Mouse (Mus musculus): ENCODE measurements around the gene Tgm2.

Tgm2 gene

GRCm38 (mm10) chr2:158146223-158146622 lies at the start of gene Tgm2:
Gene Tgm2, minus strand, starts transcription at chr2:158146436.
- peak; percentile 94 for DNase-seq

DNA sequence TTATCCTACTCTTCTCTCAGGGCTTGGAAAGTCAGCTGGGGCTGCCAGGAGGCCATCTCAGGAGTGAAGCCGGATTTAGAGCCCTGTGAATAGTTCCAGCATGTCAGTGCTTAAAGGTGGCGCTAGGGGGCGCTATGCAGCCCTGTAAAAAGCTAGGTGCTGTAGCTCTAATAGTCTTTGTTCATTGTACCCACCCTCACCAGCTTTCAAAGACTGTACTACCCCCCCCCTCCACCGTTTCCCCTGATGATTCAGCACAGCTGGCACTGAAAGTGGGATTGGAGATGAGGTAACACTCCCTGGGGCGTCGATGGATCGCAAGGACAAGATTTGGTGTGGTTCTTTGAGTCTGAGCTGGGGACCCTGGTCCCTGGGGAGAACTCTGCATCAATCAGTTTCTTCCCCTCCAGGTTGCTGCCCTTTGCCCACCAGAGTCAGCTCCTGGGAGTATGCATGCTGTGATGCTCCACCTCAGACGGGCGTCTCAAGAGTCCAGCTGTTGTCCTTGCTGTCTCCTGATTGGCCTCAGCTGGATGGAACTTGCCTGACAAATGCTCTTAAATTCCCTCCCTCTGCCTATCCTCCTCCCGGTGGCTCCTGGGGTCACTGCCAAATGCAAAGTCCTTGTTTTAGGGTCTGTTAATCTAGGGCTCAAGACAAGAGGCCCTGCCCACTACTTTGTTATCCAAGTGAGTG lies 48.9 kb upstream of the Tgm2 start:
- DNase-seq = peak; percentile 52

DNA sequence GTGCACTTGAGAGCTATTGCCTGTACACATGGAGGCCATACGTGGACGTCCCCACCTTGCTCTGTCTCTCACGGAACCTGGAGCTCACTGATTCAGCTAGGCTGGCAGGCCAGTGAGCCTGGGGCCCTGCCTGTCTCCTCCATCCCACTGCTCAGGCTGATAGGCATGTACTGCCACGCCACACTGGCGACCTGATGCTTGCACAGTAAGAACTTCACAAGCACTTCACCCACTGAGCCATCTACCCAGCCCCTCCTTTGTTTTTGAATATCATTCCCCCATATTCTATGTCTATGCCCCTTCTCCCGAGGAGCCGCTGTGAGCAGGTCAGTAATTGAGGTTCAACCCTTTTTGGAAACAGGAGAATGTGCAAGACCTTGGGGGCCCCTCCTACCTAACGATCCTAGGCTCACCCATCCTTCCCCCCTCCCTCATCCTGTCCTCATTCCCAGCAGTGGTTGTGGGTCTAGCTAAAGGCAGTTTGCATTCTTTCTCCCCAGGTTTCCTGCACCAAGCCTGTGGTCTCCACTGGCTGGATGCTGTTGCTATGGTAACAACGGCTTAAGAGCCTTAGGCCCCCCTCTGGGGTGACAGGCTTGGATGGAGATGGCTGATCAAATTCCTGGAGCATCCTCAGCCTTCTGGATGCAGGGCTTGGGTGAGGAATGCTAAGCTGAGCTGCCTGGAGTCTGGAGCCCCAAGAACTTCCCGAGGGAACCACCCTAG lies 47.5 kb upstream of the Tgm2 start:
- no peak for DNase-seq

DNA sequence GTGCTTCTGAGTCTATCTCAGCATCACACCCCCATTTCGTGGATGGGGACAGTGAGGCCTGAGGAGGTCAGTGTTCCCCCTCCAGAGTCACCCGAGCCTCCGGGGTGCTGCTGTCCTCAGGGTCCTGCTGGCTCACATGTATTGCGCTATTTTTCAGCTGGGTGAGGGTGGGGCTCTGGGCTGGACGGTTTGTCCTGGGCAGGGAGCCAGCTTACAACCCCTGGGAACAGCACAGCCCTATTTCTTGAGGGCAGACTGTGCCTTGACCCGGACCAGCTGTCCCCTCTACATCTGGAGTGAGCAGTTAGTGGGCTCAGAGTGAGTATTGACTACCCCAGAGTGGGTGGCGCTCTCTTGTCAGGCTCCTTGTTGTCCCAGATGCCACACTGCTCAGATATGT lies 44.9 kb upstream of the Tgm2 start:
- DNase-seq = peak; percentile 72

DNA sequence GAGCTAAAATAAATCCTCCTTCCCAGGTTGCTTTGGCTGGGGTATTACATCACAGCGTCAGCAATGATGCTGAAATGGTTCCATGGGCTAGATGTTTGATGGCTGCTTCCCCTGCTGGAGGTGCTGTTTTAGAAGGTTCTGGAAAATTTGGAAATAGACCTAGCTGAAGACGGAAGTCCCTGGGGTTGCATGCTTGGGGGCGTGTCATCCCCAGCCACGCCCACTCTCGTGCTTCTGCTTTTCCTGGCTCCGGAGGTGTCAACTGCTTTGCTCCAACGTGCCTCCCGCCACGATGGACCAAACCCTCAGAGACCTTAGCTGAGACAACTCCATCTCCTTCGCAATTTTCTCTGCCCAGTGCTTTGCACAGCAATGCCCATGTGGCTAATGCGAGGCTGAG lies 43.2 kb upstream of the Tgm2 start:
- no peak for DNase-seq

GRCm38 (mm10) chr2:158186206-158186871 lies 40.1 kb upstream of the Tgm2 start:
- peak; percentile 44 for DNase-seq

DNA sequence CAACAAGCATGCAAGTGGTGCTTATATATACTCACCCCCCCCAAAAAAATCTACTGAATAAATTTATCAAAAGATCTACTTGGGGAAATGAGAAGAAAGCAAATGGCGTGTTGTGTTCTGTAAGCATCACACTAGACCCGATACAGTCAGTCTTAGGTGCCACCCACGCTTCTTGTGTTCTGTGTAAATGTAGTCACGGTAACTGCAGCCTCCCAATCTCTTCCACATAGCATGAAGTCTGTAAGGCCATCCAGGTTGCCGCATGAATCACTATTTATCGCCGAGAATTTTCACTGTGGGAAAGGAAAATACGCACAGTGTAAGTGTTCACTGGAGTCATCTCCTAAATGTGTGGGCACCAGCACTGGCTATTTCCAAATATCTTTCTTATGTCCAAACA lies 37.0 kb upstream of the Tgm2 start:
- DNase-seq = no peak

GRCm38 (mm10) chr2:158181932-158182331 lies 35.7 kb upstream of the Tgm2 start:
- DNase-seq = no peak

GRCm38 (mm10) chr2:158180797-158181196 lies 34.6 kb upstream of the Tgm2 start:
- peak; percentile 52 for DNase-seq

DNA sequence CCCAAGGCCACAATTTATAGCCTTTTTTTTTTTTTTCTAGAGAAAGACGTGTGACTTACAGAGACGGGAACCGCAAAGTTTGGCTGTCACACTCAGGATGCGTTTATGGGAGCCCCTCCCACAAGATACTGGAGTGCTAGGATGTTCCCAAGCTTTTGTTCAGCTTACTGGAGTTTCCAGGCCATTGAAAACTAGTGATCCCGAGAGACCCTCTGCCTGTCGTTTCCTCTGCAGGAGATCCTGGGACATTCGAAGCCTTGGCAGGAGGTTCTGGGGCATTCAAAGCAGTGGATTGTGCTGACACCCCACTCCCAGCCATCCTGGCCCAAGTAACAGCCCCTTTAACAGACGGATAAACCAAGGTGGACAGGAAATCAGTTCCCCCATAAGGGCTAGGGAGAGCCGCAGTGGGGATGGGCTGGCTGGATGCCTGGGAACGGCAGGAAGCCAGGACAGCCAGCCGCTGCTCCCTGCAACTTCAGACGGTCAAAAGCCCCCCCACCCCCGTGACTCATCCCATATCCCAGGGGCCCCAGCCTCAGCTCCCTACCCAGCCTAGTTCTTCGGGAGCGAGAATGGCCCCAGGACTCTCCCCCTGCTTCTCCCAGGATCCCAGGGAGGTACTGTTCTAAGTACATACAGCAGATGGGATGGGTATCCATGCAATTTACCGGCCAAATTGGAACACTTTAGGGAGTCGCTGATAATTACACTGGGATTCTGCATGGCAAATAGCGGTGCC lies 33.3 kb upstream of the Tgm2 start:
- peak; percentile 66 for DNase-seq

DNA sequence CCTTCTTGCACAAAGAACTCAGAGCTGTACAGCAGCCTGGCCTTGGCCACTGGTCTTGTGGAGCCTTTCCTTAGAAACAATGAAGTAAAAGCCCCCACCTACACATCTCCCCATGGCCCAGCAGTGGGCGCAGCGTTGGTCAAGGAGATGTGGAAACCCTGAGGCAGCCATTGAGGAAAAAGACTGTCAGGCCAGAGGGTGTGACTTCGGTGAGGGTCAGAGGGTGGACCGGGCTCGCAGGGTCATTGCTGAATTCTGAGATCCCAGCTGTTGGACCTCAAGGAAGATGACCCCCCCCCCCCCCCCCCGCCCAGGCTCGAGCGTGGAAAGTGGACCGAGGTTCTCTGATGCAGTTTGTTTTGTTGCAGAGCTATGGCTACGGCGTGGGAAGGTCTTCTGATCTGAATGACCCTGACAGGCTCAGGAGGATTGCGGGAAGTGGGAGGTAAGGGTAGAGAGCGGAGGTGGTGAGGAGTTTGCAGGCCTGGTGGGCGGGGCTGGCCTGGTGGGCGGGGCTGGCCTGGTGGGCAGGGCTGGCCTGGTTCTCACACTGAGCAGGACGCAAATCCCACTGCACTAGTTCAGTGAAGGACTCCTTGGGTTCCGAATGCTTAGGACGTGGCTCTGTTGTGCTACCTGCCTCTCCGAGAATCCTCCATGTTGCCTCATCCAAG lies 32.6 kb upstream of the Tgm2 start:
- peak; percentile 91 for DNase-seq

- no peak for DNase-seq
Observed at GRCm38 (mm10) chr2:158178139-158178538, 31.9 kb upstream of the Tgm2 start.

- no peak for DNase-seq
Observed at GRCm38 (mm10) chr2:158177574-158177973, 31.3 kb upstream of the Tgm2 start.

DNA sequence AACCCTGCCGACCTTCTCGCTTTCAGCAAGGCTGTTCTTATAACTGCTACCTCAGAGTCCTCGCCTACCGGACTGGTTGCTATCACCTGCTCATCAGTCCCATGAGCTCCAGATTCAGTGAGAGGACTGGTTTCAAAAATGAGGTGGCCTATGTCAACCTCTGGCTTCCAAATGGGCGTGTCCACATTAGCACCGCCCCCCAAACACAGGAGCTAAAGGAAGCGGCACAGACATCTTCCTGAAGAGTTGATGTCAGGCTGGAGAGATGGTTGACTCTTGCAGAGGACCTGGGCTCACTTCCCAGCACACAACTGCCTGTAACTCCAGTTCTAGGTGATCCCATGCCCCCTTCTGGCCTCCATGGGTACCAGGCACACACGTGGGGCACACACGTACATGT lies 30.5 kb upstream of the Tgm2 start:
- no peak for DNase-seq

DNA sequence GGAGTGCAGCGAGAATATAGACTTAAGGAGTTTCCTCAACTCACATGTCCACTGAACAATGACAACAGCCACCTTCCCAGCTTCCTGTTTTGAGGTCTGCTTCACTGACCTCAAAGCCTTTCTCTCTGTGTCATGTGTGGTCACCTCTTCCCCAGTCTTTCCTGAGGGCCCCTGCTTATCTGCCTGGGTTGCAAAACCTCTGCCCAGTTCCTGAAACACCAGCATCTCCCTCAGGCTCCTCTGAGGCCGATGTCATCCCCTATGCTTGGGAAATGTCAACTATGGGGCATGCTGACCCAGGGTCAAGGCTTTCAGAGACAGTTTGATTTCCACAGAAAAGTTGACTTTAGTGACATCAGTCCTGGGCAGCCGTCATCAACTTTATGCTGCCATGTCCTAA lies 29.2 kb upstream of the Tgm2 start:
- no peak for DNase-seq

DNA sequence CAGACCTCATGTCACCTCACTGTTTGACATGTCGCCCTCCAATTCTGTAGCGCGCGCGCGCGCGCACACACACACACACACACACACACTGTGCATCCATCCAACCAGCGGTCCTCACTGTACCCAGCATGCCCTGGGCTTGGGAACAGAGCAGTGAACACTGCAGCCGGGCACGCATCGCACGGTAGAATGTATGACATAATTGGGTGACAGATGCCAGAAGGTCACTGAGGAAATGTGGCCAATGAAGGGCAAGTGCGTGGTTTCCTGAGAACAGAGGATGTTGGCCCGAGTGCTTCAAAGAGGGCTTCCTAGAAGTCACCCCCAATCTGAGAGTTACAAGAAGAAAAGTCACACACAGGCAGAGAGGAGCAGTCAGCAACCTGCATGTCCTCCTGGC lies 28.7 kb upstream of the Tgm2 start:
- DNase-seq = no peak

GRCm38 (mm10) chr2:158174438-158174837 lies 28.2 kb upstream of the Tgm2 start:
- no peak for DNase-seq

DNA sequence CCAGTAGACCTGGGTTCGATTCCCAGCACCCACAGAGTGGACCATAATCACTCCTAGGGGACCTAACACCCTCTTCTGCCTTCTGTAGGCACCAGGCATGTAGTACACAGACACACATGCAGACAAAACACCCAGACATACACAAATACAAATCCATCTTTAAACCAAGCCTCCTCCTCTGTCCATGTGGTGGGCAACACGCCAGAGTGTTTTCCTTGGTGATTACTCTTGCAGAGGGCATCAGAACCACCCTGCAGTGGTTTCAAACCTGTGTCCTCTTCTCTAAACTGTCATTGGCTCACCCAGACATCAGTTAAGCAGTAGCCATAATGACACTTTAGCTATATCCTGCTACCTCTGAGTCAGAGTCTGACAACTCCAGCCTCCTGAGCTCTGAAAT lies 24.2 kb upstream of the Tgm2 start:
- DNase-seq = no peak

GRCm38 (mm10) chr2:158169771-158170170 lies 23.5 kb upstream of the Tgm2 start:
- no peak for DNase-seq

- DNase-seq = no peak
Observed at GRCm38 (mm10) chr2:158169351-158169750, 23.1 kb upstream of the Tgm2 start.

- no peak for DNase-seq
Observed at GRCm38 (mm10) chr2:158168741-158169211, 22.5 kb upstream of the Tgm2 start.

DNA sequence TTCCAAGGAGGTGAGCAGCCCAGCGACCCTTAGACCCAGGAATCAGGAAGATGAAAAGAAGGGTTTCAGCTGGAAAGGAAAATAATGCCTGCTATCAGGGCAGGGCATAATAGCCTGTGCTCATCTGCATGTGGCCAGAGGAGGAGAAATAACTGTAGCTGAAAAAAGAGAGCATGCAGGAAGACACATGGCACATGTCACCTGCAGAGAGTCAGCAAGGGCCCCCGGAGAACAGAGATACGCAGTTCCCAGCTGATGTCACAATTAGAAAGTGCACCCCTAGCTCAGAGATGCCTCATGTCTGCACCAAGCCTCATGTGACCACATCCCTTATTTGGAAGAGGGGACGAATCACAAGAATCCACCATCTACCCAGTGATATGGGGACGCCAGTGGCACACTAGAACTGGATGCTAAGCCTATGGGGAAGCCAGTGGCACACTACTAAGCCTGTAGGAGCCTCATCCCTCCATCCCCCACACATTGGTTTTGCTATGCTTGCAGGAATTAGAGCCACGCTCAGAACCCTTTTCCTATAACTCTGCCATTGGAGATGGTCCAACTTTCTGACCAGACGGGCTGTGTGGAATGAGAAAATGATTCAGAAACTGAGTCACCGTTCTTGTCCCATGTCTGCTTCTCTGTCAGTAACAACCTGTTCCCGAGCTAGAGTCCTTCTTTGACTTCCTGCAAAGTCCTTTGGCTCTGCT lies 21.4 kb upstream of the Tgm2 start:
- DNase-seq = no peak

Data from kidney, postnatal 14 days (tissue).